Mouse (Mus musculus): ENCODE data around the gene Gtpbp6. TPM values are rescaled to one million over a fixed set of nuclear protein-coding genes. Genes with fewer than 3 reads are reported as not detected.

Gene Gtpbp6
- polyA plus RNA-seq, 1 experiment, result 60.5 TPM

DNA sequence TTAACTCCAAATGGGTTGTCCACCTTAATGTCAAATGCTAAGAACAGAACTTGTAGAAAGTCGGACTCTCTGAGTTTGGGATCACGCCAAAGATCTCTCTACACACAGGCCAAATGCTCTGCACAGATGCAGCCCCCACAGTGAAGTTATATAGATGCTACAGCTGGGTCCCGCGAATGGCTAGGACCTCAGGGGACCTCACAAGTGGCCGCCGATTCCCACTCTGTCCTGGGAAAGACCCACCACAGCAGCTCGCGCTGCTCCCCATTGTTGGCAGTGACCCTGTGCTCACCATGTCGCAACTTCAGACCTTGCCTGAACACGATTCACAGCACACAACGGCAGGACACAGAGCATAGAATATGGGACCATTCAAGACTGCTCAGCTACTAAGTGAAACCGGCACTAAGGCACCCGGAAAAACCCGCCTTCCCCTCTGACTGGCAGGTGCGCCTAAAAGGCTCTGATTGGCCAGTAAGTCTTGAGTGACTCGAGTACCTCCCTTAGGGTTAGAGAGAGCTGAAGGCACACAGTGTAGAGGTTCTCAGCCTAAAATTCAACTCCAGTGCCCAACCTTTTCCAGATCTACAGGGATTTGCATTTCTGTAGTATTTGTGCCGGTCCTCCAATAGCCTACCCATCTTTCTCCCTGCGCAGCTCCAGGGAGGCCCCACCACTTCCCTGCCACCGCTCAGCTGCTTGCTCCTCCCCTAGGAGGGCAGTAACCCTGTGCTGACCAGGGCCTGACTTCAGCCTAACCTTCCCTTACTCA lies 50.2 kb downstream of the Gtpbp6 start:
- H3K4me2 ChIP-seq (ENCODE audit: low read depth), result peak overlapping the region; percentile 65
- H3K36me3 ChIP-seq (ENCODE audit: control insufficient read depth, insufficient read depth), result no peaks in the 10 kb centered on the region
- no peak for TF ChIP-seq REST (IDR thresholded peaks at IDR 0.05; ENCODE audit: insufficient read depth, insufficient read length)
- peak; percentile 20 for TF ChIP-seq POLR2A (IDR thresholded peaks at IDR 0.05; ENCODE audit: insufficient read length, low read depth)

More for the DNA sequence above, 50.2 kb downstream of the Gtpbp6 start:
- Histone ChIP-seq H3ac (ENCODE audit: control insufficient read depth, insufficient read length) (no peak overlapping the region), H3K79me2 (ENCODE audit: control insufficient read depth, insufficient read depth) (no peaks in the 10 kb centered on the region), H3K4me3 (peak overlapping the region; percentile 41), H3K27me3 (ENCODE audit: control insufficient read depth, insufficient read depth, insufficient read length) (no peaks in the 10 kb centered on the region)

Other genes starting within 250 kb of the Gtpbp6 start
- gene Gm15446, start 184.8 kb downstream of the Gtpbp6 start, polyA plus RNA-seq (2012; fragmentation: generic; extraction: Trizol), result 0.96 TPM
- 6.3 TPM for gene Zfp932, start 111.7 kb downstream of the Gtpbp6 start, polyA plus RNA-seq (2012; fragmentation: generic; extraction: Trizol)
- 0.13 TPM for gene Gm17655, start 35.7 kb downstream of the Gtpbp6 start, polyA plus RNA-seq (2012; fragmentation: generic; extraction: Trizol)
- 0.11 TPM for gene Gm35315, start 13.8 kb downstream of the Gtpbp6 start, polyA plus RNA-seq (2012; fragmentation: generic; extraction: Trizol)
- gene Plcxd1, start 8.2 kb downstream of the Gtpbp6 start, polyA plus RNA-seq (2012; fragmentation: generic; extraction: Trizol), result 0.68 TPM
- 2.1 TPM for gene Zfp605, start 1.9 kb upstream of the Gtpbp6 start, polyA plus RNA-seq (2012; fragmentation: generic; extraction: Trizol)
- gene Chfr, start 27.6 kb upstream of the Gtpbp6 start, polyA plus RNA-seq (2012; fragmentation: generic; extraction: Trizol), result 20.4 TPM
- gene Golga3, start 68.5 kb upstream of the Gtpbp6 start, polyA plus RNA-seq (2012; fragmentation: generic; extraction: Trizol), result 15.3 TPM
- gene Ankle2, start 122.8 kb upstream of the Gtpbp6 start, polyA plus RNA-seq (2012; fragmentation: generic; extraction: Trizol), result 12.0 TPM
- gene Pgam5, start 161.7 kb upstream of the Gtpbp6 start, polyA plus RNA-seq (2012; fragmentation: generic; extraction: Trizol), result 35.4 TPM
- gene Pxmp2, start 178.0 kb upstream of the Gtpbp6 start, polyA plus RNA-seq (2012; fragmentation: generic; extraction: Trizol), result 4.0 TPM
- 5.4 TPM for gene Pole, start 178.1 kb upstream of the Gtpbp6 start, polyA plus RNA-seq (2012; fragmentation: generic; extraction: Trizol)
- gene P2rx2, start 235.0 kb upstream of the Gtpbp6 start, polyA plus RNA-seq (2012; fragmentation: generic; extraction: Trizol), result 0.04 TPM
- not detected for gene Lrcol1, start 236.5 kb upstream of the Gtpbp6 start, polyA plus RNA-seq (2012; fragmentation: generic; extraction: Trizol)

Measured in myocyte (in vitro differentiated cells).